In genomic region chr12:86941734-86942486, GRCm38 (mm10) we compare ENCODE assay signal across 10 mouse cellular contexts. TPM values are rescaled to one million over a fixed set of nuclear protein-coding genes. Genes with fewer than 3 reads are reported as not detected.
DNase-seq lines count a peak whose midpoint lies in the region; ATAC-seq and TF ChIP-seq lines count a peak whose summit lies in the region.
"Had no signal": no experiment of that assay in that cellular context is flagged by ENCODE, and none has a peak within 500 bp of the region (broad histone marks: within the 10 kb centered on the region; RNA-seq: fewer than 3 reads in every experiment).

No protein-coding gene starts in this region.

- H3K9me3 ChIP-seq in hindbrain, postnatal 0 days (ENCODE audit: low read length), result no peaks in the 10 kb centered on the region

- peak overlapping the region; percentile 80 for H3K27ac ChIP-seq in hindbrain, postnatal 0 days

- intact Hi-C loops in gastrocnemius, postnatal 36 days (cut with DNase I), result no loop called here

- no peak for TF ChIP-seq POLR2A in lung, adult 2 months (IDR thresholded peaks at IDR 0.05; ENCODE audit: borderline replicate concordance, extremely low read depth, low read depth, low read length)

- peak; percentile 59 for ATAC-seq in hindbrain, postnatal 0 days

- no peaks in the 10 kb centered on the region for H3K36me3 ChIP-seq in hindbrain, postnatal 0 days (ENCODE audit: insufficient read depth, low read length)

- no peak overlapping the region for H3K9ac ChIP-seq in hindbrain, postnatal 0 days (replicated peaks; ENCODE audit: low read length)

- 47% methylated on average over 5 of the region's 5 CpGs for WGBS in lung, adult 2 months
- 12% methylated on average over 5 of the region's 5 CpGs for WGBS in hindbrain, postnatal 0 days

- peaks cover 18% of the 10 kb centered on the region for H3K4me1 ChIP-seq in lung, adult 2 months (ENCODE audit: control insufficient read depth, insufficient read depth, low read length)
- H3K4me1 ChIP-seq in hindbrain, postnatal 0 days (ENCODE audit: insufficient read depth, low read length), result peaks cover 26% of the 10 kb centered on the region

- no peak overlapping the region for H3K4me3 ChIP-seq in lung, adult 2 months (replicated peaks; ENCODE audit: extremely low read depth, low read depth, low read length)
- no peak overlapping the region for H3K4me3 ChIP-seq in hindbrain, postnatal 0 days (ENCODE audit: low read length)

- no peaks in the 10 kb centered on the region for H3K27me3 ChIP-seq in hindbrain, postnatal 0 days (ENCODE audit: insufficient read depth, low read length)

- no peak for TF ChIP-seq CTCF in lung, adult 2 months (IDR thresholded peaks at IDR 0.05; ENCODE audit: insufficient read depth, low read length)
- TF ChIP-seq CTCF in hindbrain, postnatal 0 days (IDR thresholded peaks at IDR 0.05; ENCODE audit: low read depth), result no peak

- H3K4me2 ChIP-seq in hindbrain, postnatal 0 days (ENCODE audit: low read depth, low read length), result peak overlapping the region; percentile 18; the same call in 1 of the 2 replicates

- peak; percentile 25 for DNase-seq in lung, adult 2 months
- no peak for DNase-seq in lung, postnatal 14 days
- DNase-seq in embryo, embryonic 9.5 days (ENCODE audit: extremely low spot score), result peak; percentile 51
- peak; percentile 87 for DNase-seq in hindbrain, postnatal 0 days (ENCODE audit: low spot score)
- peak; percentile 71 for DNase-seq in retina, postnatal 1 day
- DNase-seq in kidney, postnatal 36 days, result no peak
- DNase-seq in kidney, adult 11 months, result no peak
- DNase-seq in gastrocnemius, postnatal 36 days, result no peak

RNA-seq across cellular contexts. Expression of gene Cipc, which starts 4.9 kb away (rescaled TPM):
- polyA plus RNA-seq in lung, adult 2 months (2012; rRNA removed), result 27.2 and 33.9 TPM in 2 replicates
- 51.1 and 55.6 TPM in 2 replicates for total RNA-seq in hindbrain, postnatal 0 days (2014; rRNA removed)
- polyA plus RNA-seq in hindbrain, postnatal 0 days (2015; fragmentation: Nextera tagmentation; extraction: Ambion mirVana), result 27.6 and 29.6 TPM in 2 replicates
- 10 to 100 TPM; 26.3 to 30.3 TPM for total RNA-seq in gastrocnemius, postnatal 36 days (2021)

RNA-seq across cellular contexts. Expression of gene Zdhhc22, which starts 48.3 kb away (rescaled TPM):
- polyA plus RNA-seq in lung, adult 2 months (2012; rRNA removed), result 0.03 TPM in 1 of 2 replicates, not detected in the other
- total RNA-seq in hindbrain, postnatal 0 days (2014; rRNA removed), result 38.6 and 39.4 TPM in 2 replicates
- 21.8 and 25.2 TPM in 2 replicates for polyA plus RNA-seq in hindbrain, postnatal 0 days (2015; fragmentation: Nextera tagmentation; extraction: Ambion mirVana)
- total RNA-seq in gastrocnemius, postnatal 36 days (2021), result not detected
- total RNA-seq: neutrophil, adult 5-6 weeks had no signal
- polyA plus RNA-seq: large intestine, adult 2 months had no signal

RNA-seq across cellular contexts. Expression of gene Irf2bpl, which starts 57.3 kb away (rescaled TPM):
- 50.0 and 79.4 TPM in 2 replicates for polyA plus RNA-seq in lung, adult 2 months (2012; rRNA removed)
- total RNA-seq in hindbrain, postnatal 0 days (2014; rRNA removed), result 146 and 159 TPM in 2 replicates
- 59.4 and 66.9 TPM in 2 replicates for polyA plus RNA-seq in hindbrain, postnatal 0 days (2015; fragmentation: Nextera tagmentation; extraction: Ambion mirVana)
- 10 to 100 TPM; 18.6 to 23.7 TPM for total RNA-seq in gastrocnemius, postnatal 36 days (2021)

Comparison
In these comparisons a context has a peak if more than half of its experiments do, and no peak if none do; other contexts are left out.
1. DNase-seq: peak in lung, adult 2 months (single experiment), embryo, embryonic 9.5 days (single experiment), hindbrain, postnatal 0 days (single experiment) and retina, postnatal 1 day (single experiment); none in lung, postnatal 14 days (single experiment), kidney, postnatal 36 days (0 of 2), kidney, adult 11 months (single experiment) and gastrocnemius, postnatal 36 days (0 of 2).
2. RNA of gene Zdhhc22, which starts 48.3 kb away (total RNA-seq): 38.6 to 39.4 TPM in hindbrain, postnatal 0 days; not detected in gastrocnemius, postnatal 36 days; every median in the first group is over 10 times any median in the second.